Mouse (Mus musculus): ENCODE data around the gene Hoxc6. TPM values are rescaled to one million over a fixed set of nuclear protein-coding genes. Genes with fewer than 3 reads are reported as not detected.

The Hoxc6 gene
- polyA plus RNA-seq, 1 experiment, result 10.7 TPM

- WGBS, result 5% methylated on average over 27 of the region's 27 CpGs
- no peak for DNase-seq (ENCODE audit: low read depth, low spot score)
Measured at GRCm38 (mm10) chr15:103009265-103010111, 11.4 kb downstream of the Hoxc6 start.

- no peak for DNase-seq (ENCODE audit: low read depth, low spot score)
- 9% methylated on average over 31 of the region's 31 CpGs for WGBS
Measured at GRCm38 (mm10) chr15:103010112-103010846, 12.2 kb downstream of the Hoxc6 start.

- DNase-seq (ENCODE audit: low read depth, low spot score), result no peak
- 12% methylated on average over 28 of the region's 28 CpGs for WGBS
Measured at GRCm38 (mm10) chr15:103010847-103011555, 12.9 kb downstream of the Hoxc6 start.

GRCm38 (mm10) chr15:103011928-103012486 lies 13.9 kb downstream of the Hoxc6 start:
- no peak for DNase-seq (ENCODE audit: low read depth, low spot score)
- WGBS, result 19% methylated on average over 26 of the region's 26 CpGs

GRCm38 (mm10) chr15:103013238-103013984 lies 15.4 kb downstream of the Hoxc6 start:
- WGBS, result 8% methylated on average over 17 of the region's 17 CpGs
- DNase-seq (ENCODE audit: low read depth, low spot score), result no peak

- 3% methylated on average over 57 of the region's 57 CpGs for WGBS
- no peak for DNase-seq (ENCODE audit: low read depth, low spot score)
Measured at GRCm38 (mm10) chr15:103014166-103015008, 16.3 kb downstream of the Hoxc6 start.

- no peak for DNase-seq (ENCODE audit: low read depth, low spot score)
- 9% methylated on average over 27 of the region's 28 CpGs for WGBS
Measured at GRCm38 (mm10) chr15:103015009-103015399, 16.9 kb downstream of the Hoxc6 start.

GRCm38 (mm10) chr15:103015406-103016166 lies 17.5 kb downstream of the Hoxc6 start:
- no peak for DNase-seq (ENCODE audit: low read depth, low spot score)
- 20% methylated on average over 19 of the region's 19 CpGs for WGBS

- DNase-seq (ENCODE audit: low read depth, low spot score), result no peak
Measured at GRCm38 (mm10) chr15:103018636-103019035, 20.6 kb downstream of the Hoxc6 start, which contains the start of gene Hoxc4. Gene Hoxc4, plus strand, starts transcription at chr15:103018934.

GRCm38 (mm10) chr15:103020899-103021418 lies 22.9 kb downstream of the Hoxc6 start:
- 19% methylated on average over 8 of the region's 8 CpGs for WGBS
- DNase-seq (ENCODE audit: low read depth, low spot score), result no peak

More at GRCm38 (mm10) chr15:103018636-103019035, 20.6 kb downstream of the Hoxc6 start, which contains the start of gene Hoxc4:
- WGBS, result 34% methylated on average over 9 of the region's 9 CpGs

GRCm38 (mm10) chr15:103021544-103021943 lies 23.5 kb downstream of the Hoxc6 start:
- WGBS, result 21% methylated on average over 8 of the region's 8 CpGs
- DNase-seq (ENCODE audit: low read depth, low spot score), result no peak

GRCm38 (mm10) chr15:103024131-103024530 lies 26.1 kb downstream of the Hoxc6 start:
- 7% methylated on average over 2 of the region's 2 CpGs for WGBS
- DNase-seq (ENCODE audit: low read depth, low spot score), result no peak

- WGBS, result 7% methylated on average over 43 of the region's 43 CpGs
- no peak for DNase-seq (ENCODE audit: low read depth, low spot score)
Measured at GRCm38 (mm10) chr15:103027266-103028235, 29.5 kb downstream of the Hoxc6 start.

GRCm38 (mm10) chr15:103028916-103029512 lies 31.0 kb downstream of the Hoxc6 start:
- WGBS, result 44% methylated on average over 9 of the region's 9 CpGs

GRCm38 (mm10) chr15:103030142-103030541 lies 32.1 kb downstream of the Hoxc6 start:
- 26% methylated on average over 8 of the region's 8 CpGs for WGBS
- no peak for DNase-seq (ENCODE audit: low read depth, low spot score)

More at GRCm38 (mm10) chr15:103028916-103029512, 31.0 kb downstream of the Hoxc6 start:
- DNase-seq (ENCODE audit: low read depth, low spot score), result no peak

- 0% methylated on average over 2 of the region's 3 CpGs for WGBS
- no peak for DNase-seq (ENCODE audit: low read depth, low spot score)
Measured at GRCm38 (mm10) chr15:103032167-103032566, 34.1 kb downstream of the Hoxc6 start.
